Mouse (Mus musculus): ENCODE measurements around the gene Depdc1b. TPM values are rescaled to one million over a fixed set of nuclear protein-coding genes. Genes with fewer than 3 reads are reported as not detected.

Gene Depdc1b
- polyA plus RNA-seq, 1 experiment = 3.7 TPM

DNA sequence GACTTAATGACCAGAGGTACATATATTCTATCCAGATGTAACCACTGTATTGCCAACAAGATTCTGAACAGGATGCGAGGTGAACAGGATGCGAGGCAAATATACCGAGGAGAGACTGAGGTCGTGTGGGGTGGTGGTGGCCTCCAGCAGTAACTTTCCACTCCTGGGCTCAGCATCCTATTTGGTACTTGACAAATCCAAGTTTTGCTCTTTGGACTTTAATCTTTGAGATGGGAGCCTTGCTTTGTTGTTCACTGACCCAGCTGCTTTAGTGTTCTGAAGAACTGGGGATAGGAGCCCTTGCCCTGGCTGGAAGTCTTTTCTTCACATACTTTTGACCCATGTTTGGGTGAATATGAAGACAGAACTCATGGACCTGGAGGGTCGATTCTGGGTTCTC lies 9.7 kb downstream of the Depdc1b start:
- Histone ChIP-seq H3K79me2 (ENCODE audit: control insufficient read depth, insufficient read depth) (no peaks in the 10 kb centered on the region), H3K36me3 (ENCODE audit: control insufficient read depth, insufficient read depth) (no peaks in the 10 kb centered on the region), H3K4me3 (no peak overlapping the region), H3ac (ENCODE audit: control insufficient read depth, insufficient read length) (no peak overlapping the region), H3K4me2 (ENCODE audit: low read depth) (no peak overlapping the region), H3K27me3 (ENCODE audit: control insufficient read depth, insufficient read depth, insufficient read length) (no peaks in the 10 kb centered on the region)
- no peak for TF ChIP-seq E2F4 (IDR thresholded peaks at IDR 0.05; ENCODE audit: insufficient read depth)

DNA sequence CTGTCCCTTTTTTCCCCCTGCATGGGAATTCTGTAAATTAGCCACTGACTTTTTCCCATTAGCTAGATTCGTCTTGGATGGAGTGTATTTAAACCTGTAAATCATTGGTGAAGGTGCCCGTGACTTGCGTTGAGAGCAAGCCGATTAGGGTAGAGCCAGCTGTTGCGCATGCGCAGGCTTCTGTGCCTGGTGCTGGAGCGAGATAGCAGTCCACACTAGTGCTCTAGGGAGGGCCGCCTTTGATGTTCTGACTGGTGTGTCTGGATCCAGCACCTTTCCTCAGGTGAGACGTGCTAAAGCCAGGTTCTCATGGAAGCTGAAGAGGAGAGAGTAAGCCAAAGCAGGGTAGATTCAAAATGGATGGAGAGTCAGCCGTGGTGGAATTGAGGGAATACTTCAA lies 10.2 kb downstream of the Depdc1b start:
- no peaks in the 10 kb centered on the region for H3K79me2 ChIP-seq (ENCODE audit: control insufficient read depth, insufficient read depth)
- H3ac ChIP-seq (ENCODE audit: control insufficient read depth, insufficient read length) = no peak overlapping the region
- no peaks in the 10 kb centered on the region for H3K36me3 ChIP-seq (ENCODE audit: control insufficient read depth, insufficient read depth)
- no peak overlapping the region for H3K4me3 ChIP-seq
- no peak overlapping the region for H3K4me2 ChIP-seq (ENCODE audit: low read depth)
- TF ChIP-seq REST (IDR thresholded peaks at IDR 0.05; ENCODE audit: insufficient read depth, insufficient read length) (no peak), TCF12 (IDR thresholded peaks at IDR 0.05; ENCODE audit: insufficient read depth, poor library complexity, severe bottlenecking) (no peak), USF1 (IDR thresholded peaks at IDR 0.05; ENCODE audit: low read depth) (no peak), E2F4 (IDR thresholded peaks at IDR 0.05; ENCODE audit: insufficient read depth) (no peak), MAX (IDR thresholded peaks at IDR 0.05; ENCODE audit: low read depth) (no peak), SRF (IDR thresholded peaks at IDR 0.05; ENCODE audit: control insufficient read depth, insufficient read length, low read depth) (no peak), POLR2AphosphoS2 (IDR thresholded peaks at IDR 0.05; ENCODE audit: insufficient read length, low read depth) (no peak), CEBPB (IDR thresholded peaks at IDR 0.05; ENCODE audit: insufficient read depth, poor library complexity, severe bottlenecking) (no peak), POLR2A (IDR thresholded peaks at IDR 0.05; ENCODE audit: insufficient read length, low read depth) (no peak), MYOD1 (IDR thresholded peaks at IDR 0.05; ENCODE audit: control insufficient read depth in 1 of 3, insufficient read length in 2 of 3, low read depth in 2 of 3) (no peak), TCF3 (IDR thresholded peaks at IDR 0.05; ENCODE audit: insufficient read length, low read depth) (no peak), MYOG (IDR thresholded peaks at IDR 0.05; ENCODE audit: control insufficient read depth in 1 of 3, insufficient read depth in 1 of 3, insufficient read length in 2 of 3, low read depth in 2 of 3) (no peak)
- no peaks in the 10 kb centered on the region for H3K27me3 ChIP-seq (ENCODE audit: control insufficient read depth, insufficient read depth, insufficient read length)

DNA sequence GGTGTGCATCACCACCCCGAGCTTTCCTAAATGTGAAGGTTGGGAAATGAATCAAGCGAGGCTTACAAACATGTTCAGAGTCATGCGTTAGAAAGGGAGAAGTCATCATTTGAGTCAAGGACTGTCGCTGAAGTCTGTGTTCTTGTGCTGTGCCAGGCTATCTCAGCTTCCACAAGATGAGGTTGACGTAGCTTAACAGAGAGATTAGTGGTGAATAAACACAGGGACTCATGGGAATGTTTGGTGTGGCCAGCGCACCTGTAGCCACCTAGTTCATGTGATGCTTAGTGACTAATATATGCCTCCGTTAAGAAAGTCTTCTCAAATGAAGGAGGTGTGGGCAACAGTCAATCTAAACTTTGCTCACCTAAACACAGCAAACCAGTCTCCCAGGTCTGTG lies 10.9 kb downstream of the Depdc1b start:
- Histone ChIP-seq H3K4me2 (ENCODE audit: low read depth) (no peak overlapping the region), H3K79me2 (ENCODE audit: control insufficient read depth, insufficient read depth) (no peaks in the 10 kb centered on the region), H3K4me3 (no peak overlapping the region), H3K27me3 (ENCODE audit: control insufficient read depth, insufficient read depth, insufficient read length) (no peaks in the 10 kb centered on the region), H3ac (ENCODE audit: control insufficient read depth, insufficient read length) (no peak overlapping the region), H3K36me3 (ENCODE audit: control insufficient read depth, insufficient read depth) (no peaks in the 10 kb centered on the region)
- TF ChIP-seq POLR2A (IDR thresholded peaks at IDR 0.05; ENCODE audit: insufficient read length, low read depth) (no peak), REST (IDR thresholded peaks at IDR 0.05; ENCODE audit: insufficient read depth, insufficient read length) (no peak), TCF12 (IDR thresholded peaks at IDR 0.05; ENCODE audit: insufficient read depth, poor library complexity, severe bottlenecking) (no peak), MYOD1 (IDR thresholded peaks at IDR 0.05; ENCODE audit: control insufficient read depth in 1 of 3, insufficient read length in 2 of 3, low read depth in 2 of 3) (no peak), E2F4 (IDR thresholded peaks at IDR 0.05; ENCODE audit: insufficient read depth) (no peak), MAX (IDR thresholded peaks at IDR 0.05; ENCODE audit: low read depth) (no peak), TCF3 (IDR thresholded peaks at IDR 0.05; ENCODE audit: insufficient read length, low read depth) (no peak), MYOG (IDR thresholded peaks at IDR 0.05; ENCODE audit: control insufficient read depth in 1 of 3, insufficient read depth in 1 of 3, insufficient read length in 2 of 3, low read depth in 2 of 3) (no peak), SRF (IDR thresholded peaks at IDR 0.05; ENCODE audit: control insufficient read depth, insufficient read length, low read depth) (no peak), USF1 (IDR thresholded peaks at IDR 0.05; ENCODE audit: low read depth) (no peak)

DNA sequence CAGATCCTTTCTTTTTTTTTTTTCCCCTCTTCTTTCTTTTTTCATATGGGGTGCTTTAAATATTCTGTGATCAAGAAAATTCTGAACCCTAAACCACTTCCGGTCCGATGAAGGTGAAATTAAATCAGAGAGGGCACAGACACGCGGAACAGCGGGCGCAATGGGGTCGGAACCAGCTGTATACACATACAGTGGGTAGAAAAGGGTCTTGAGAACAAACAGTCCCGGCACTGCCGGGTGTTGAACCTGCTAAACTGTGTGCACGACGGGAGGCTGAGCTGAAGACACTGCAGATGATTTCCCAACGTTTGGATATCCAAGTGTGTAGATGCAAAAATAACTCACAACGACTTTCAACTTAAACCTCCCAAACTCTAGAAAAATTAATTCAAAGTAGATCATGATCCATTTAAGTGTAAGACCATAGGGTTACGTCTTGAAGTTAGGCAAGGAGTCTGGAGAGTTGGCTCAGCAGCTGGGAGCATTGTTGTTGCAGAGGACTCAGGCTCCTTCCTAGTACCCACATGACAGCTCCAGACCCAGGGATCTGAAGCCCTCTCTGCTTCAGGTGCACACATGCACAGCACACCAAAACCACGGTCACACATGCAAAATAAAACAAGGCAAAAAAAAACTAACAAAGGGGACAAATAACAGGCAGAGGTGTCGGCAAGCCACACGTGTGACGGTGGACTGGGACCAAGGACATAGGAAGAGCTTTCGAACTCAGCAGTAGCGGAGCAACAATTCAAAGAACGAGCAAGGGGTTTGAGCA lies 12.5 kb downstream of the Depdc1b start:
- Histone ChIP-seq H3K4me3 (no peak overlapping the region), H3K36me3 (ENCODE audit: control insufficient read depth, insufficient read depth) (no peaks in the 10 kb centered on the region), H3K4me2 (ENCODE audit: low read depth) (no peak overlapping the region), H3K27me3 (ENCODE audit: control insufficient read depth, insufficient read depth, insufficient read length) (no peaks in the 10 kb centered on the region), H3K79me2 (ENCODE audit: control insufficient read depth, insufficient read depth) (no peaks in the 10 kb centered on the region), H3ac (ENCODE audit: control insufficient read depth, insufficient read length) (no peak overlapping the region)
- TF ChIP-seq SRF (IDR thresholded peaks at IDR 0.05; ENCODE audit: control insufficient read depth, insufficient read length, low read depth) (no peak), TCF3 (IDR thresholded peaks at IDR 0.05; ENCODE audit: insufficient read length, low read depth) (no peak), MYOD1 (IDR thresholded peaks at IDR 0.05; ENCODE audit: control insufficient read depth in 1 of 3, insufficient read length in 2 of 3, low read depth in 2 of 3) (no peak)

DNA sequence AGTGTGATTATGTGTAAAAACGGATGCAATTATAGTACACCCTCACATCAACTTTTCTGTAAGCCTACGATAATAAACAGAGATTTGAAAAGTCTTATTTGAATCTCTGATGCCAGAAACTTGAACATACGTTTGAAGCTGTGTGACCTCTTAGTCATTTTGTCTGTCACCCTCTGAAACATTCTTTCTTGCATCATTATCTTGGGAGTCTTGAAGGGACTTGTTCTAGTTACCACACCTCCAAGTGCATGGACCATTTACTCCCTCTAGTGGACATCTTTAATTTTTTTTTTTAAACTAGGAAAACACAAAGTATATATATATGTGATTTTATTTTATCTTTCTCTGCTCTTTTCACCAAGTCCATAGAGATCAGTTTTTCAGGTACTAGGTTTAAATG lies 13.6 kb downstream of the Depdc1b start:
- no peak overlapping the region for H3ac ChIP-seq (ENCODE audit: control insufficient read depth, insufficient read length)
- no peaks in the 10 kb centered on the region for H3K79me2 ChIP-seq (ENCODE audit: control insufficient read depth, insufficient read depth)
- H3K4me3 ChIP-seq = no peak overlapping the region
- no peaks in the 10 kb centered on the region for H3K36me3 ChIP-seq (ENCODE audit: control insufficient read depth, insufficient read depth)
- H3K4me2 ChIP-seq (ENCODE audit: low read depth) = no peak overlapping the region
- no peaks in the 10 kb centered on the region for H3K27me3 ChIP-seq (ENCODE audit: control insufficient read depth, insufficient read depth, insufficient read length)
- TF ChIP-seq MAX (IDR thresholded peaks at IDR 0.05; ENCODE audit: low read depth) = no peak
- TF ChIP-seq CEBPB (IDR thresholded peaks at IDR 0.05; ENCODE audit: insufficient read depth, poor library complexity, severe bottlenecking) = peak; percentile 51; the same call in 1 of the 2 replicates

All from myocyte (in vitro differentiated cells).